Mouse (Mus musculus) liver, embryonic 11.5 days (tissue): ENCODE measurements around the gene Pik3c2b. TPM values are rescaled to one million over a fixed set of nuclear protein-coding genes. Genes with fewer than 3 reads are reported as not detected.

Experiments used
- ATAC-seq: fragments of 200-750 bp; cut with Nextera tagmentation; replicated peaks from 2 replicates; pipeline ENCODE4 v1.8.0; 2017; ENCODE audit warnings: moderate number of reproducible peaks, mild to moderate bottlenecking, moderate TSS enrichment, moderate library complexity; ENCODE audit not compliant: low FRiP score
- DNase-seq: peaks from one replicate; pipeline ENCODE4 v3.0.0-alpha.2; 2017; ENCODE audit warnings: low spot score
- H3K27ac ChIP-seq: fragments of 300-500 bp; sonication (generic); 2 replicates; pipeline ENCODE4 v1.5.1; 2014; ENCODE audit warnings: mild to moderate bottlenecking, low read depth, low read length, control low read depth
- H3K27me3 ChIP-seq: fragments of 300-500 bp; sonication (generic); replicated peaks from 2 replicates; pipeline ENCODE4 v1.6.1; 2014; ENCODE audit warnings: low read length, mixed read lengths; ENCODE audit not compliant: control insufficient read depth, insufficient read depth
- H3K36me3 ChIP-seq: fragments of 300-500 bp; sonication (generic); 2 replicates; pipeline ENCODE4 v1.6.1; 2014; ENCODE audit warnings: mild to moderate bottlenecking, low read length, moderate library complexity, mixed read lengths; ENCODE audit not compliant: control insufficient read depth, insufficient read depth
- H3K4me1 ChIP-seq: fragments of 300-500 bp; sonication (generic); replicated peaks from 2 replicates; pipeline ENCODE4 v1.6.1; 2014; ENCODE audit warnings: low read length, mixed read lengths; ENCODE audit not compliant: control insufficient read depth, insufficient read depth
- H3K4me2 ChIP-seq: fragments of 300-500 bp; sonication (generic); 2 replicates; pipeline ENCODE4 v1.6.1; 2014; ENCODE audit warnings: mild to moderate bottlenecking, control low read depth, moderate library complexity
- H3K4me3 ChIP-seq: fragments of 300-500 bp; sonication (generic); 2 replicates; pipeline ENCODE4 v1.5.1; 2014; ENCODE audit warnings: low read depth, low read length, control low read depth
- H3K9ac ChIP-seq: fragments of 300-500 bp; sonication (generic); 2 replicates; pipeline ENCODE4 v1.6.1; 2014; ENCODE audit warnings: low read depth, low read length, control low read depth
- H3K9me3 ChIP-seq: fragments of 300-500 bp; sonication (generic); 2 replicates; pipeline ENCODE4 v1.6.1; 2016; ENCODE audit warnings: low read length, inconsistent platforms, mixed read lengths; ENCODE audit not compliant: control insufficient read depth
- WGBS: fragments of 180-500 bp; shearing (Covaris S2); extraction: QIAGEN DNeasy Blood & Tissue Kit; methylation state at CpG from one replicate; pipeline ENCODE4 v1.1.7; 2014; 5-methylcytosine and 5-hydroxymethylcytosine counted together
- polyA plus RNA-seq: library from polyadenylated mRNA; unstranded; fragments of >200 nt; fragmentation: Nextera tagmentation; extraction: Ambion mirVana; gene quantifications from 2 replicates; pipeline ENCODE4 v1.2.1, GENCODE M21; 2014

The Pik3c2b gene
- polyA plus RNA-seq, 1 experiment from 2014 or later, result 3.5 TPM

- 0% methylated on average over 71 of the region's 71 CpGs for WGBS
- Histone ChIP-seq H3K27ac (no peak overlapping the region; the same call in 1 of the 2 replicates), H3K4me1 (peaks cover 17% of the 10 kb centered on the region), H3K36me3 (no peaks in the 10 kb centered on the region), H3K4me3 (peak overlapping the region; percentile 83), H3K9me3 (no peaks in the 10 kb centered on the region), H3K9ac (peak overlapping the region; percentile 88), H3K27me3 (peaks cover 4% of the 10 kb centered on the region; the same call in 1 of the 2 replicates), H3K4me2 (peak overlapping the region; percentile 100)
- ATAC-seq, result peak; percentile 82
- peak; percentile 81 for DNase-seq
Observed at GRCm38 (mm10) chr1:133045861-133046440, 484 bp downstream of the Pik3c2b start.

GRCm38 (mm10) chr1:133046441-133046931, 1.0 kb downstream of the Pik3c2b start:
- ATAC-seq (peak; percentile 50), DNase-seq (peak; percentile 61)
- Histone ChIP-seq H3K4me2 (peak overlapping the region; percentile 100), H3K27ac (no peak overlapping the region; the same call in 1 of the 2 replicates), H3K9me3 (no peaks in the 10 kb centered on the region), H3K27me3 (peaks cover 4% of the 10 kb centered on the region; the same call in 1 of the 2 replicates), H3K4me1 (peaks cover 17% of the 10 kb centered on the region), H3K4me3 (peak overlapping the region; percentile 83), H3K36me3 (no peaks in the 10 kb centered on the region), H3K9ac (peak overlapping the region; percentile 88)
- under 1% methylated on average over 40 of the region's 40 CpGs for WGBS

GRCm38 (mm10) chr1:133047575-133047974, 2.1 kb downstream of the Pik3c2b start:
- Histone ChIP-seq H3K4me1 (peaks cover 17% of the 10 kb centered on the region), H3K4me2 (peak overlapping the region; percentile 100), H3K27ac (no peak overlapping the region), H3K27me3 (peaks cover 4% of the 10 kb centered on the region; the same call in 1 of the 2 replicates), H3K9ac (0 out of 2 replicates have a peak overlapping the region, but pooled peaks have one; percentile 9), H3K9me3 (no peaks in the 10 kb centered on the region), H3K4me3 (no peak overlapping the region), H3K36me3 (no peaks in the 10 kb centered on the region)
- no peak for DNase-seq
- ATAC-seq, result no peak
- 56% methylated on average over 8 of the region's 8 CpGs for WGBS

GRCm38 (mm10) chr1:133048690-133049089, 3.2 kb downstream of the Pik3c2b start:
- Histone ChIP-seq H3K27me3 (peaks cover 4% of the 10 kb centered on the region; the same call in 1 of the 2 replicates), H3K27ac (no peak overlapping the region), H3K4me2 (no peak overlapping the region), H3K9me3 (no peaks in the 10 kb centered on the region), H3K36me3 (no peaks in the 10 kb centered on the region), H3K4me1 (peaks cover 20% of the 10 kb centered on the region), H3K9ac (no peak overlapping the region), H3K4me3 (no peak overlapping the region)
- no peak for DNase-seq
- no peak for ATAC-seq
- 39% methylated on average over 2 of the region's 2 CpGs for WGBS

- WGBS, result 39% methylated on average over 11 of the region's 11 CpGs
- Histone ChIP-seq H3K9ac (no peak overlapping the region), H3K27ac (no peak overlapping the region), H3K27me3 (peaks cover 2% of the 10 kb centered on the region; the same call in 1 of the 2 replicates), H3K4me1 (peaks cover 20% of the 10 kb centered on the region), H3K4me3 (no peak overlapping the region), H3K36me3 (no peaks in the 10 kb centered on the region), H3K9me3 (no peaks in the 10 kb centered on the region), H3K4me2 (no peak overlapping the region)
- DNase-seq, result no peak
- no peak for ATAC-seq
Observed at GRCm38 (mm10) chr1:133050001-133050431, 4.5 kb downstream of the Pik3c2b start.

GRCm38 (mm10) chr1:133051829-133052228, 6.4 kb downstream of the Pik3c2b start:
- Histone ChIP-seq H3K4me1 (peaks cover 12% of the 10 kb centered on the region), H3K27me3 (peaks cover 2% of the 10 kb centered on the region; the same call in 1 of the 2 replicates), H3K4me2 (no peak overlapping the region), H3K27ac (no peak overlapping the region), H3K9ac (no peak overlapping the region), H3K4me3 (no peak overlapping the region), H3K9me3 (no peaks in the 10 kb centered on the region), H3K36me3 (no peaks in the 10 kb centered on the region)
- DNase-seq, result no peak
- ATAC-seq, result no peak
- 80% methylated on average over 2 of the region's 2 CpGs for WGBS

GRCm38 (mm10) chr1:133053034-133053433, 7.6 kb downstream of the Pik3c2b start:
- Histone ChIP-seq H3K4me3 (no peak overlapping the region), H3K9ac (no peak overlapping the region), H3K9me3 (no peaks in the 10 kb centered on the region), H3K36me3 (no peaks in the 10 kb centered on the region), H3K4me2 (no peak overlapping the region), H3K27ac (0 out of 2 replicates have a peak overlapping the region, but pooled peaks have one; percentile 32), H3K27me3 (no peaks in the 10 kb centered on the region; the same call in 1 of the 2 replicates), H3K4me1 (peaks cover 5% of the 10 kb centered on the region; the same call in 1 of the 2 replicates)
- no peak for ATAC-seq
- WGBS, result 56% methylated on average over 5 of the region's 5 CpGs
- DNase-seq, result no peak

GRCm38 (mm10) chr1:133054326-133054725, 8.9 kb downstream of the Pik3c2b start:
- Histone ChIP-seq H3K9ac (no peak overlapping the region), H3K9me3 (no peaks in the 10 kb centered on the region), H3K27me3 (no peaks in the 10 kb centered on the region; the same call in 1 of the 2 replicates), H3K4me1 (peaks cover 5% of the 10 kb centered on the region; the same call in 1 of the 2 replicates), H3K4me2 (no peak overlapping the region), H3K36me3 (no peaks in the 10 kb centered on the region), H3K4me3 (no peak overlapping the region), H3K27ac (no peak overlapping the region)
- 55% methylated on average over 8 of the region's 8 CpGs for WGBS
- DNase-seq, result no peak
- ATAC-seq, result no peak
